Mouse (Mus musculus) intestine, embryonic 15.5 days (tissue): ENCODE data around the gene Gm20481. TPM values are rescaled to one million over a fixed set of nuclear protein-coding genes. Genes with fewer than 3 reads are reported as not detected.
A peak's percentile ranks its signal among the peaks of the same experiment; 100 is the strongest.
"Not testable (repeated sequence)": the region's sequence is repeated elsewhere in the genome, so short reads cannot be mapped to it uniquely, and the experiment has no call there.

ENCODE experiments used
- ATAC-seq: fragments of 200-750 bp; cut with Nextera tagmentation; 2 replicates; pipeline ENCODE4 v1.8.0; 2017; ENCODE audit warnings: moderate TSS enrichment, moderate library complexity
- H3K27ac ChIP-seq: fragments of 300-500 bp; sonication (generic); 2 replicates; pipeline ENCODE4 v1.5.1; 2015; ENCODE audit warnings: mild to moderate bottlenecking, inconsistent platforms
- H3K27me3 ChIP-seq: fragments of 300-500 bp; sonication (generic); replicated peaks from 2 replicates; pipeline ENCODE4 v1.6.1; 2015; ENCODE audit warnings: inconsistent platforms
- H3K36me3 ChIP-seq: fragments of 300-500 bp; sonication (generic); 2 replicates; pipeline ENCODE4 v1.6.1; 2015; ENCODE audit warnings: inconsistent platforms
- H3K4me1 ChIP-seq: fragments of 300-500 bp; sonication (generic); replicated peaks from 2 replicates; pipeline ENCODE4 v1.6.1; 2015; ENCODE audit warnings: inconsistent platforms
- H3K4me2 ChIP-seq: fragments of 300-500 bp; sonication (generic); replicated peaks from 2 replicates; pipeline ENCODE4 v1.6.1; 2015; ENCODE audit warnings: mild to moderate bottlenecking, inconsistent platforms
- H3K4me3 ChIP-seq: fragments of 300-500 bp; sonication (generic); replicated peaks from 2 replicates; pipeline ENCODE4 v1.5.1; 2015; ENCODE audit warnings: inconsistent platforms
- H3K9ac ChIP-seq: fragments of 300-500 bp; sonication (generic); 2 replicates; pipeline ENCODE4 v1.6.1; 2015; ENCODE audit warnings: inconsistent platforms
- H3K9me3 ChIP-seq: fragments of 300-500 bp; sonication (generic); 2 replicates; pipeline ENCODE4 v1.6.1; 2016; ENCODE audit warnings: inconsistent platforms
- WGBS: fragments of 180-500 bp; shearing (Covaris S2); methylation state at CpG from one replicate; pipeline ENCODE4 v1.1.7; 2015; 5-methylcytosine and 5-hydroxymethylcytosine counted together
- polyA plus RNA-seq: library from polyadenylated mRNA; unstranded; fragments of >200 nt; fragmentation: Nextera tagmentation; extraction: Ambion mirVana; gene quantifications from 2 replicates; pipeline ENCODE4 v1.2.1, GENCODE M21; 2015

The Gm20481 gene
- polyA plus RNA-seq, 1 experiment from 2014 or later: not detected

DNA sequence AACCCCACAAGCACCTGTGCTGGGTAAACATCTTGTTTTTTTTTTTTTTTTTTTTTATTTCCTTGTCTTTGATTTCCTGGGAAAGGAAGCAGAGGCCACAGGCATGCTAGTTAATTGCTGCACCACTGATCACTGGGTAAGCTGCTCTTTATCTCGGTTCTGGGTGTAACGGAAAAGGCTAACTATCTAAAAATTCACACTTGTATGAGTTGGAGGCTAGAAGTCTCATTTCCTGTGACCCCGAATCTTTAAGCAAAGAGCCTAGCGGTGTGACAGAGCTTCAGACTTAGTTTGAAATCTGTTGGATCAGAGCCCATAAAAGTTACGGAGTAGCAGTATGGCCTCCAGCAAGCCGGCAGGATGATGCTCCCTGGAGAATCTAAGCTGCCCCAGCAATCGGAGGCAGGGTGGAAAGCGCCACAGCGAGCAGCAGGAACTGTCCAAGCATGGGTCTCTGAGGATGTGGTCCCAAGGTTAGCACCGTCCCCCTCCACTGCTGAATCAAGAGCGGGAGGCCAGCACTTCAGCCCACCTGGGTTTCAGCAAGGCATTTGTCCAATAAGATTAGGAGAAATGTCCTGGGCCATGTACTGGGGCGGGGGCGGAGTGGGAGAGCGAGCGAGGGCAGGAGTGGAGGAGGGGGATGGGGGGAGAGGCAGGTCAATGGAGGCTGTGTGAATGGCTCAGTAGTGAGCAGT, 28.2 kb upstream of the Gm20481 start:
- H3K4me1 ChIP-seq: peaks cover 7% of the 10 kb centered on the region; the same call in 1 of the 2 replicates
- 0 out of 2 replicates have a peak, but pooled peaks have one; percentile 26 for ATAC-seq
- no peaks in the 10 kb centered on the region for H3K27me3 ChIP-seq
- peak overlapping the region; percentile 24 for H3K4me3 ChIP-seq
- H3K4me2 ChIP-seq: peak overlapping the region; percentile 61
- H3K36me3 ChIP-seq: no peaks in the 10 kb centered on the region
- H3K27ac ChIP-seq: peak overlapping the region; percentile 13
- WGBS: 9% methylated on average over 15 of the region's 15 CpGs
- no peaks in the 10 kb centered on the region for H3K9me3 ChIP-seq
- H3K9ac ChIP-seq: peak overlapping the region; percentile 36; the same call in 1 of the 2 replicates

DNA sequence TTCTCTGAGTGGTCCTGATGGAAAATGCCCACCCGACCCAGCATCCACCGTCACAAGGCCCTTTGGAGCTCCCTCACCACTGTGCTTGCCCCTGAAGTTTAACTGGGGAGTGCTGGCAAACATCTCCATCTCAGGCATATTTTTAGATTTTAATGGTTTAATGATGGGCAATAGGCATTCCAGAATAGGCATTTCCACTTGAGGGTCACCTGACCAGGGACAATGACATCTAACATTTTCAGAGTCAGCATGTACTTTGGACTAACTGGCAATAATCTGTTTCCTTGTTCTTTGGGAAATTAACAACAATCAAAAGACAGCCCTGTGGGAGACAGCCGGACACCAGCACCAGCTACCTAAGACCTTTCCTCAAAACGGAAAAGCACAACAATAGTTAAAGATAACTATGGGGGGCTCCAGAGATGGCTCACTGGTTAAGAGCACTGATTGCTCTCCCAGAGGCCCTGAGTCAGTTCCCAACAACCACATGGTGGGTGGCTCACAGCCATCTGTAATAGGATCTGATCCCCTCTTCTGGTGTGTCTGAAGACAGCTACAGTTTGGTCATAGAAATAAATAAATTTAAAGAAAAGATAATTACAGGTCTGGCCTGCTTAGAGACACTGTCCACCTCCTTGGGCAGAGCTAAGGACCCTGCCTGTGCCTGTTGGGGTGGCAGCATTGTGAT, 26.4 kb upstream of the Gm20481 start:
- peak overlapping the region; percentile 66 for H3K27ac ChIP-seq
- 0 out of 2 replicates have a peak overlapping the region, but pooled peaks have one; percentile 7 for H3K4me2 ChIP-seq
- ATAC-seq: peak; percentile 61
- no peaks in the 10 kb centered on the region for H3K27me3 ChIP-seq
- H3K36me3 ChIP-seq: no peaks in the 10 kb centered on the region
- H3K9ac ChIP-seq: no peak overlapping the region
- peaks cover 7% of the 10 kb centered on the region; the same call in 1 of the 2 replicates for H3K4me1 ChIP-seq
- WGBS: 55% methylated on average over 4 of the region's 4 CpGs
- H3K4me3 ChIP-seq: no peak overlapping the region
- H3K9me3 ChIP-seq: no peaks in the 10 kb centered on the region

DNA sequence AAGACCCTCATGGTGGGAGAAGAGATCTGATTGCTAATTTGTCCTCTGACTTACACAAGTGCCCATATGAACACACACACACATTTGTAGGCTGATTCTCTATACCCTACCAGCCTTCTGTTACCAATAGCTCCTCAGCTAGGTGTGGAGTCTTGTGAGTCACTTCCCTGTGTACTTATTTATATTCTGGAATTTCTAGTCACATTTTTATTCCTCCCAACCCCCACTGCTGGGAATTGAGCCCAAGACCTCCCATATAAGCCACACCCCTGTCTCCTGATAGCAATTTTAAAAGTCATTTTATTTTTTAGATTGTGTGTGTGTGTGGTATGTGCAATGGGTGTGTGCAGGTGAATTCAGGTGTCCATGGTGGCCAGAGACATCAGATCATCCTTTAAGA, 25.4 kb upstream of the Gm20481 start:
- Histone ChIP-seq H3K4me1 (peaks cover 7% of the 10 kb centered on the region; the same call in 1 of the 2 replicates), H3K4me3 (no peak overlapping the region), H3K36me3 (no peaks in the 10 kb centered on the region), H3K27ac (0 out of 2 replicates have a peak overlapping the region, but pooled peaks have one; percentile 22), H3K9ac (no peak overlapping the region), H3K27me3 (no peaks in the 10 kb centered on the region), H3K9me3 (no peaks in the 10 kb centered on the region), H3K4me2 (no peak overlapping the region)
- ATAC-seq: no peak

DNA sequence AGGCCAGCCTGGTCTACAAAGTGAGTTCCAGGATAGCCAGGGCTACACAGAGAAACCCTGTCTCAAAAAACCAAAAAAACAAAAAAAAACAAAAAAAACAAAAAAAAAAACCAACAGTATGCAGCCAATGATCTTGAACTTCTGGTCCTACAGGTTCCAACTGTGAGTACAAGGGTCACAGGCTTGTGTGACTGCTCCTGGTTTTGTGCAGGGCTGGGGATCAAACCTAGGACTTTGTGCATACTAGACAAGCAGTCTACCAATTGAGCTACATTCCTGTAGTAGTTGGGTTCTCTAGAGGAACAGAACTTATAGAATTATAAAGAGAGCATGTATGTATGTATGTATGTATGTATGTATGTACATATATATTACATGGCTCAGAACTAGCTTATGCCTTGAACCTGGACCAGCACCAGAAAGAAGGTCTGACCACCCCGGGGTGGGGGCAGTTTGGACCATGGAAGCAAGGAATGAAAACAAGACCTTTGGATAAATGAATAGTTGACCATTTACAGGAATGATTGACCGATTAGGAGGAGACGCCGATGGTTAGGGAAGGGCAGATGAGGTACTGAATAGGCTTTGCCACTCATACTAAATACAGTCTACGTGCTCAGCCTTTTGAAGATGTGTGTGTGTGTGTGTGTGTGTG, 23.1 kb upstream of the Gm20481 start:
- Histone ChIP-seq H3K27me3 (no peaks in the 10 kb centered on the region), H3K4me3 (no peak overlapping the region), H3K36me3 (peaks cover 8% of the 10 kb centered on the region), H3K4me1 (peaks cover 11% of the 10 kb centered on the region; the same call in 1 of the 2 replicates), H3K27ac (no peak overlapping the region), H3K9ac (no peak overlapping the region), H3K4me2 (no peak overlapping the region), H3K9me3 (no peaks in the 10 kb centered on the region)
- no peak for ATAC-seq
- WGBS: 82% methylated on average over 5 of the region's 5 CpGs

DNA sequence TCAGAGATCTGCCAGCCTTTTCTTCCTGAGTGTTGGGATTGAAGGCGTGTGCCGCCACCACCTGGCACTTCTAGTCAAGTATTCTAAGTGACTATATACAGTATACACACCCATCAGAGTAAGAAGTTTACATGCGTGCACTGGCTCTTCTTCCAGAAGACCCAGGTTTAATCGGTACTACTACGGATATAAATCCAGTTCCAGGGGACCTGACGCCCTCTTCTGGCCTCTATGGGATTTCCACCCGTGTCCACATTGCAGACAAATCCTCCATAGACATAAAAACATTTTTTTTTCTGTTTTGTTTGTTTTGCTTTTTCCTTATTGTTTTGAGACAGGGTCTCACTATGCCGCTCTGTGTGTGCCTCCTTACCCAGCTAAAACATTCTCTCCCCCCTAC, 22.1 kb upstream of the Gm20481 start:
- H3K36me3 ChIP-seq: peaks cover 8% of the 10 kb centered on the region
- no peaks in the 10 kb centered on the region for H3K9me3 ChIP-seq
- WGBS: 19% methylated on average over 8 of the region's 8 CpGs
- ATAC-seq: no peak
- peaks cover 7% of the 10 kb centered on the region; the same call in 1 of the 2 replicates for H3K4me1 ChIP-seq
- H3K9ac ChIP-seq: no peak overlapping the region
- H3K4me3 ChIP-seq: no peak overlapping the region
- H3K27ac ChIP-seq: no peak overlapping the region
- H3K27me3 ChIP-seq: no peaks in the 10 kb centered on the region
- H3K4me2 ChIP-seq: no peak overlapping the region

DNA sequence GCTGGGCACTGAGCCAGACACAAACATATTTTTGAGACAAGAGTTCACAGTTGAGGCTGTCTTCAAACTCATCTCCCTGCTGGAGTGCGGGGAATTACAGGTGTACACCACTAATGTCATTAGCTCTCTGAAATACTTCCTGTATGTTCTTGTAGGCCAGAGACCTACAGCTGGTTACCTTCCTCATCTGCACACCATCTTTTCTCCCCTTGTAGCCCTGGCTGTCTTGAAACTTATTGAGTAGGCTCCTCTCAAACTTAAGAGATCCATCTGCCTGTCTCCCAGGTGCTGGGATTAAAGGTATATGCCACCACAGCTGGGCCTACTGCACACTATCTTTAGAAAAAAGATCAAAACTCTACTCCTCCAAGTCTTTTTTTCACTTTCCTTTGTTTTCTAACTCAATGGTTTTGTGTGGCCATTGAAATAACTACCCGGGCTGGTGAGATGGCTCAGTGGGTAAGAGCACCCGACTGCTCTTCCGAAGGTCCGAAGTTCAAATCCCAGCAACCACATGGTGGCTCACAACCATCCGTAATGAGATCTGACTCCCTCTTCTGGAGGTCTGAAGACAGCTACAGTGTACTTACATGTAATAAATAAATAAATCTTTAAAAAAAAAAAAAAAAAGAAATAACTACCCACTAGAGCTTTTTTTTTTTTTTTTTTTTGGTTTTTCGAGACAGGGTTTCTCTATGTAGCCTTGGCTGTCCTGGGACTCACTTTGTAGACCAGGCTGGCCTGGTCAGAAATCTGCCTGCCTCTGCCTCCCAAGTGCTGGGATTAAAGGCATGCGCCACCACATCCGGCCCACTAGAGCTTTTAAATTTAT, 20.8 kb upstream of the Gm20481 start:
- ATAC-seq, H3K4me3 ChIP-seq, H3K4me1 ChIP-seq, H3K36me3 ChIP-seq, H3K9ac ChIP-seq, H3K4me2 ChIP-seq, H3K27me3 ChIP-seq, H3K9me3 ChIP-seq: not testable (repeated sequence)
- H3K27ac ChIP-seq: peak overlapping the region; percentile 82
- 58% methylated on average over 9 of the region's 9 CpGs for WGBS

DNA sequence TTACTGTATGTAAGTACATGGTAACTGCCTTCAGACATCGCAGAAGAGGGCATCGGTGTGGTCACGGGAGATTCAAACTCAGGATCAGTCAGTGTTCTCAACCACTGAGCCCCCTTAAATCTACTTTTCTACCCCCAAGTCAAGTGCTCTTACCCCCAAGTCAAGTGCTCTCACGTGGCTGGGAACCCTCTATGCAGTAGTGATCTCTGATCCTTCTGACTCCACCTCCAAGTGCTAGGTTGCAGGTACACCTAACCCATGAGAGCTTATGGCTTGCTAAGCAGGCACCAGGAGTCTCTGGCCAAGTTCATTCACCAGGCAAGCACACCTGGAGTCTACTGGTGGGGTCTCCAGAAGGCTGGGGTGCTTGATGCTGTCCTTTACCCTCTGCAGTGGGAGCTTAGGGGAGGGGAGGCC, 20.2 kb upstream of the Gm20481 start:
- peaks cover 8% of the 10 kb centered on the region for H3K36me3 ChIP-seq
- WGBS: 45% methylated on average over 4 of the region's 4 CpGs
- peak overlapping the region; percentile 89; the same call in 1 of the 2 replicates for H3K9ac ChIP-seq
- H3K27ac ChIP-seq: peak overlapping the region; percentile 82
- peaks cover 7% of the 10 kb centered on the region; the same call in 1 of the 2 replicates for H3K4me1 ChIP-seq
- H3K27me3 ChIP-seq: no peaks in the 10 kb centered on the region
- peak; percentile 7; the same call in 1 of the 2 replicates for ATAC-seq
- H3K4me3 ChIP-seq: 0 out of 2 replicates have a peak overlapping the region, but pooled peaks have one; percentile 9
- peak overlapping the region; percentile 55 for H3K4me2 ChIP-seq
- no peaks in the 10 kb centered on the region for H3K9me3 ChIP-seq

DNA sequence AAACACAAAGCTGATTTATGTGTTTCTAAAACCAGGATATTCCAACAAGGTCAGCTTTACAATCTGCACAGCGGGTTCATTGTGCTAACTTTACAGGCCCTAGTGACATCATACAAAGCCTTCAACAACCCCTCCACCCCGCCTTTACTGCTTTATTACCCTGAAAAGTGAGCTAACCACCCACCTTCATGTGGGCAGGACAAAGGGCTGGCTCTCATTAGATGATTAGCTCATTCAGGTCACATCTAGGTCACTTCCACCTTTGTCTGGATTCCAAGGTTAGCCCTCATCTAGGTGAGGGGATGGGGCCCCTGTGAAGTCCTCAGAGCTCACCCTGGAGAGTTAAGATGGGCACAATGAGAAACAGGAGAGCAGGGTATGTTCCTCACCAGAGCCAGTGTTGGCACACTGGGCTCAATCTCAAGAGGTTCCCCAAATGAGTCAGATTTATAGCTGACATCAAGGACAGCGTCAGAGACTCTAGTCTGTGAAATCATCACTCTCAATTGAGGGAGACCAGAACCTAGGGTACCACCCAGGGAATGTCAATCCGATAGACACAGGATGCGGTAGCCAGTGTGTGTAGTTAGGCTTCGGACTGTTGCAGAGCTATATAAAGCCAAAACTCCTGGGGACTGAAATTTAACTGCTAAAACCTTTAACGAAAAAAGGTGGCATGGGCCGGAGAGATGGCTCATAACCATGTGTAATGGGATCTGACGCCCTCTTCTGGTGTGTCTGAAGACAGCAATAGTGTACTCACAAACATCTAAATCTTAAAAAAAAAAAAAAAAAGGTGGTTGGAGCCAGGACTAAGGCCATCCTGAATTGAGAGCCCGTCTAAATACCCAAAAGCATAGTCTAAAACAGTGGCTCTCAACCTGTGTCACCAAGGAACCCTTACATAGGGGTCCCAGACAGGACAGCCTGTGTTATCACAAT, 18.9 kb upstream of the Gm20481 start:
- peak overlapping the region; percentile 55 for H3K4me2 ChIP-seq
- no peaks in the 10 kb centered on the region for H3K9me3 ChIP-seq
- ATAC-seq: peak; percentile 68
- H3K36me3 ChIP-seq: peaks cover 8% of the 10 kb centered on the region
- H3K27ac ChIP-seq: peak overlapping the region; percentile 82
- H3K9ac ChIP-seq: peak overlapping the region; percentile 89
- 19% methylated on average over 10 of the region's 10 CpGs for WGBS
- no peaks in the 10 kb centered on the region for H3K27me3 ChIP-seq
- peaks cover 7% of the 10 kb centered on the region; the same call in 1 of the 2 replicates for H3K4me1 ChIP-seq
- peak overlapping the region; percentile 77 for H3K4me3 ChIP-seq

DNA sequence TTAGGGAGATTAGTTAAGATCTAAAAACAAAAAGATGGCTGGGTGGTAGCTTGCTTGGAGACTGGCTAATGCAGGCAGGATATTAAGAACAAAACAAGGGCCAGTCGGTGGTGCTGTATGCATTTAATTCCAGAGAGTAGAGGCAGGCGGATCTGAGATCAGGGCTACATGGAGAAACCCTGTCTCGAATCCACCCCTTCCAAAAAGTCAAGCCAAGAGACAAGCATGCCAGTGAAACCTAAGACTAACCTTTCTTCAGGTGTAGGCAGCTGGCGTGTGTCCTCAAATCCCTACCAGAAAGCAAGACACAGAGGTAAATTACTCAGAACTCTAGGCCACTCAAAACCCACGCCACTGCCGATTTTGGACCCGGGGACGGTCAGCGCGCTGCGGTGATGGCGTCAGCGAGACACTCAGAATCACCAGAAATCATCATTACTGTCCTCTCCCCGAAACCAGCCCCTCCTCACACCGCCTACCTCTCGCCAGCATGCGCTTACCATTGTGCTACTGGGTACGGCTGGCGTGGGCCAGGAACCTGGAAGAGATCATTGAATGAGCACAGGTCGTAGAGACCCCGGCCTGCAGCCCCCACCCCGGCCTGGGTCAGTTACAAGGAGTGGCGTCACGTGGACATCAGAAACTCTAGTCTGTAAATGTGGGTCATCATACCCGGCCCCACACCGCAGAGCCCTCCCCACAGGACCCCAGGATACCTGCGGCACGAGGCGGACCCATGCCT, 17.9 kb upstream of the Gm20481 start:
- ATAC-seq: no peak; the same call in 1 of the 2 replicates
- under 1% methylated on average over 29 of the region's 29 CpGs for WGBS
- Histone ChIP-seq H3K4me3 (peak overlapping the region; percentile 77), H3K4me1 (peaks cover 7% of the 10 kb centered on the region; the same call in 1 of the 2 replicates), H3K9me3 (no peaks in the 10 kb centered on the region), H3K27me3 (no peaks in the 10 kb centered on the region), H3K27ac (peak overlapping the region; percentile 82), H3K9ac (peak overlapping the region; percentile 89), H3K4me2 (peak overlapping the region; percentile 55), H3K36me3 (peaks cover 8% of the 10 kb centered on the region)

DNA sequence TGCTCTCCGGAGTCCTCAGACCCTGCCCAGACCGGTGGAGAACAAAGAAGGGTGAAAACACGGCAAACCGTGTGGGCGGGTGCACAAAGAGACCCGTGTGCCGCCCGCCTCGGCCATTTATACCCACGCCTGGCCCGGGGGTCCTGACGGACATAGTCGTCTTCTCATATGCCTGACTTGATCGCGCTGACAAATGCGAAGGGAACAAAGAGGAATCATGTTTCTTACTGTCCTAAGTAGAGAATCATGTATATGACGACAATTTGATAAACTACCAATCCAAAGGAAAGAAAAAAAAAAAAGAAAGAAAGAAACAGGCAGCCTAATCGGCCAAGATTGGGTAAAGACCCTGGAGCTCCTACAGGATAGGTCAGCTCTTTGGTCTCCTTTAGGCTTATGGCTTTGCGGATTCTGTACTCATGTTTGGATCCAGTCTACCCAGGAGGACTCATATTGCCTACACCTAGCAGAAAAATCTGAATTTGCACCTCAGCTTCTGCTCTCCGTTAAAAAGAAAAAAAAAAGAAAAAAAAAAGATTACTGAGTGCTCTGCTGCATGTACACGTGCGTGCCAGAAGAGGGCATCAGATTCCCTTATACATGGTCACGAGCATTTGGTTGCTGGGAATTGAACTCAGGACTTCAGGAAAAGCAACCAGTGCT, 17.2 kb upstream of the Gm20481 start:
- WGBS: under 1% methylated on average over 23 of the region's 23 CpGs
- Histone ChIP-seq H3K4me1 (peaks cover 7% of the 10 kb centered on the region; the same call in 1 of the 2 replicates), H3K4me2 (peak overlapping the region; percentile 55), H3K27ac (peak overlapping the region; percentile 82), H3K9ac (peak overlapping the region; percentile 89), H3K9me3 (no peaks in the 10 kb centered on the region), H3K36me3 (peaks cover 8% of the 10 kb centered on the region), H3K27me3 (no peaks in the 10 kb centered on the region), H3K4me3 (peak overlapping the region; percentile 77)
- ATAC-seq: peak; percentile 75
